Mouse (Mus musculus) gastrocnemius, adult 18-20 months (tissue): ENCODE data around the gene Hist1h2bm. TPM values are rescaled to one million over a fixed set of nuclear protein-coding genes. Genes with fewer than 3 reads are reported as not detected.

ENCODE experiments used
- microRNA-seq: library from miRNA; unstranded; fragments of <30 nt; microRNA quantifications from one replicate; pipeline ENCODE4 v1.2.0, GENCODE M21; 2021
- total RNA-seq, 2 experiments: library from RNA; stranded (reverse); gene quantifications; 2 replicates each; pipeline ENCODE4 v1.2.3; 2021

Hist1h2bm gene
- total RNA-seq, 2 experiments from 2014 or later, result not detected

Small RNA genes lying within 50 kb of the gene (microRNA-seq; reads per million reads assigned to microRNA genes)
- gene Gm44357 (not detected), gene Gm44367 (not detected), gene Gm44454 (not detected)

Other genes with a start within 250 kb of the Hist1h2bm start
- under 1 TPM; 0.40 to 0.73 TPM for gene Zkscan4, start 243.1 kb upstream of the Hist1h2bm start, total RNA-seq
- gene Gm10065, start 242.6 kb upstream of the Hist1h2bm start, total RNA-seq, result not detected
- 10 to 100 TPM; 22.8 to 23.3 TPM for gene AK157302, start 226.8 kb upstream of the Hist1h2bm start, total RNA-seq
- 100 to 1,000 TPM; 144 to 150 TPM for gene Gm11273, start 220.6 kb upstream of the Hist1h2bm start, total RNA-seq
- gene Zkscan8, start 190.9 kb upstream of the Hist1h2bm start, total RNA-seq, result 1 to 10 TPM; 6.2 to 6.3 TPM
- not detected for gene Olfr1366, start 179.2 kb upstream of the Hist1h2bm start, total RNA-seq
- gene Olfr1535, start 162.2 kb upstream of the Hist1h2bm start, total RNA-seq, result not detected
- gene Olfr1364, start 140.3 kb upstream of the Hist1h2bm start, total RNA-seq, result not detected
- gene Olfr1362, start 108.0 kb upstream of the Hist1h2bm start, total RNA-seq, result not detected
- gene Olfr11, start 79.5 kb upstream of the Hist1h2bm start, total RNA-seq, result not detected
- not detected for gene Olfr1361, start 58.7 kb upstream of the Hist1h2bm start, total RNA-seq
- gene Olfr1360, start 44.6 kb upstream of the Hist1h2bm start, total RNA-seq, result not detected
- gene Olfr1359, start 23.9 kb upstream of the Hist1h2bm start, total RNA-seq, result not detected
- 1 to 10 TPM; 3.4 to 3.7 TPM for gene Hist1h2bl, start 5.9 kb upstream of the Hist1h2bm start, total RNA-seq
- 1 to 10 TPM in 1 of 2 experiments, not detected in 1; 1.5 TPM for gene Hist1h2ai, start 5.6 kb upstream of the Hist1h2bm start, total RNA-seq
- gene Hist1h3h, start 4.4 kb upstream of the Hist1h2bm start, total RNA-seq, result 1 to 10 TPM in 1 of 2 experiments, not detected in 1; 2.3 TPM
- gene Hist1h4j, start 13.0 kb downstream of the Hist1h2bm start, total RNA-seq, result under 1 TPM; 0.43 to 0.59 TPM
- 10 to 100 TPM; 15.2 to 22.0 TPM for gene Hist1h4k, start 28.5 kb downstream of the Hist1h2bm start, total RNA-seq
- gene Hist1h2ak, start 31.8 kb downstream of the Hist1h2bm start, total RNA-seq, result not detected
- 1 to 10 TPM in 1 of 2 experiments, not detected in 1; 1.1 TPM for gene Hist1h2bn, start 32.1 kb downstream of the Hist1h2bm start, total RNA-seq
- gene Hist1h1b, start 58.6 kb downstream of the Hist1h2bm start, total RNA-seq, result under 1 TPM; 0.32 to 0.52 TPM
- 10 to 100 TPM; 12.0 to 12.2 TPM for gene Hist1h3i, start 61.3 kb downstream of the Hist1h2bm start, total RNA-seq
- not detected for gene Hist1h2an, start 65.2 kb downstream of the Hist1h2bm start, total RNA-seq
- not detected for gene Hist1h2bp, start 65.4 kb downstream of the Hist1h2bm start, total RNA-seq
- 10 to 100 TPM; 14.4 to 17.7 TPM for gene Hist1h2bq, start 88.2 kb downstream of the Hist1h2bm start, total RNA-seq
- gene Hist1h2ao, start 88.4 kb downstream of the Hist1h2bm start, total RNA-seq, result 1 to 10 TPM; 3.1 to 3.5 TPM
- gene Hist1h4m, start 89.7 kb downstream of the Hist1h2bm start, total RNA-seq, result 10 to 100 TPM; 46.0 to 49.7 TPM
- 1 to 10 TPM; 5.3 to 9.1 TPM for gene Hist1h4n, start 110.2 kb downstream of the Hist1h2bm start, total RNA-seq
- gene Hist1h2ap, start 111.5 kb downstream of the Hist1h2bm start, total RNA-seq, result not detected
- gene Hist1h2br, start 111.7 kb downstream of the Hist1h2bm start, total RNA-seq, result 10 to 100 TPM; 14.3 to 17.8 TPM
- under 1 TPM; 0.48 to 0.69 TPM for gene Zfp184, start 223.1 kb downstream of the Hist1h2bm start, total RNA-seq